Mouse (Mus musculus) ES-Bruce4 (cell line): ENCODE data around the gene Rasgef1c.

ENCODE experiments used
- CTCF ChIP-seq: IDR thresholded peaks from one replicate; pipeline ENCODE4 v1.8.1; 2011; ENCODE audit warnings: low read depth, low read length
- EP300 ChIP-seq: IDR thresholded peaks from 2 replicates; pipeline ENCODE4 v1.6.1; 2011; ENCODE audit warnings: low read depth, low read length; ENCODE audit not compliant: insufficient read depth
- POLR2A ChIP-seq: IDR thresholded peaks from one replicate; pipeline ENCODE4 v1.8.1; 2011; ENCODE audit warnings: low read length; ENCODE audit not compliant: insufficient read depth

DNA sequence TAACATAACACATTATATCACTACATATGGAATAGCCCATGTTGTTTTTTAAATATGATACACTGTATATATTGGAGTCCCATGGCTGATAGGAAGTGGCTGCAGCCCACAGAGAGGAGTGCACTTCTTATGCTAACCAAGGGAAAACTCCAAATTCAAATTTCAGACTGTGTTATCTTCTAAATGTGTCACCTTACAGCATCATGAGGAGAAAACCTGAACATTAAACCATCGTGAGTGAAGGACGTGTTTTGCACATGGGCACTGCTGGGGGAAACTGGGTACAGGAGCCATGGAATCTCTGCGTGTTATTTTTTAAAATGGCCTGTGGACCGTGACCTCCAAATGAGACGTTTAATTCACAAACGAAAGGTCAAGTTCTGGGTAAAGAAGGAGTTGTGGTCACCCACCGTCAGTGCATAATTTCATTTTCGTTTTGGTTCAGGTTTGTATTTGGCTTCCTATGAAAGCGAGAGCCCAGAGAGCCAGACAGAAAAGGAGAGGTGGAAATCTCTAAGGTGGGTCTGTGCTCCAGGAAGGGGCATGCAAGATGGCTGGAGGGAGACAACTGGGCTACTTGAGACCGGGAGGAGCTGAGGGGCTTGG, 76.4 kb downstream of the Rasgef1c start:
- TF ChIP-seq EP300 (no peak), POLR2A (no peak), CTCF (no peak)
